Comparison of ENCODE assay signal across 34 mouse cellular contexts in the genomic region with DNA sequence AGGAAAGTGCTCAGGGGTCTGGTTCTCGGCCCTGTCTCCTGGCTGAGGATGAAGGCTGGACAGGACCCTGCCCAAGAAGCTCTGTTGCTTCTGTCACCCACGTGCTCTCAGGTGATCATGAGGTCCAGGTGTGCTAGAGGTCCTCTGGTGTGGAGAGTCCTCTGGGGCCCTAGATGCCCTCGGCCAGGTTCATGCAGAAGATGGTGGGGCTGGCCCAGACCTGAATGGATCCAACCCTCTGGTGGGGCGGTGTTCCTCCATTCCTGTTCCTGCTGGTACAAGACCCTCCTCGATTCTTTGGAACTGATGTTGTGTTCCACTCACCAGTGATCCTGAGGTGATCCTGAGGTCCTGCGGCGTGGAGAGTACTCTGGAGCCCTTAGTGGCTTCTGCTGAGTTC.
"Had no signal": no experiment of that assay in that cellular context is flagged by ENCODE, and none has a peak within 500 bp of the region (broad histone marks: within the 10 kb centered on the region; RNA-seq: fewer than 3 reads in every experiment).

No protein-coding gene starts in this region.

- H3K36me3 ChIP-seq: heart, embryonic 10.5 days; heart, embryonic 12.5 days; heart, embryonic 13.5 days; heart, embryonic 15.5 days; hindbrain, embryonic 10.5 days; hindbrain, embryonic 12.5 days; hindbrain, embryonic 13.5 days; hindbrain, embryonic 15.5 days; intestine, embryonic 15.5 days; kidney, embryonic 15.5 days had no signal

- DNase-seq: heart, postnatal 10 days; heart, postnatal 14 days; heart, postnatal 36 days; heart, postnatal 4 days; kidney, adult 11 months; kidney, adult 18-20 months; kidney, adult 2 months; kidney, adult 8-10 months; kidney, adult 9 months; kidney, postnatal 10 days; kidney, postnatal 14 days; kidney, postnatal 36 days; kidney, postnatal 4 days; layer of hippocampus, adult 9-11 months; layer of hippocampus, postnatal 36 days had no signal

- ATAC-seq: hindbrain, embryonic 16.5 days; hindbrain, postnatal 0 days; inflammation-experienced regulatory T-cells, adult 6 months; intestine, embryonic 15.5 days; intestine, embryonic 16.5 days; intestine, postnatal 0 days had no signal

- H3K9ac ChIP-seq: heart, embryonic 12.5 days; heart, embryonic 13.5 days; heart, embryonic 15.5 days; hindbrain, embryonic 12.5 days; hindbrain, embryonic 13.5 days; hindbrain, embryonic 14.5 days; hindbrain, embryonic 15.5 days; intestine, embryonic 15.5 days; kidney, embryonic 15.5 days had no signal

- H3K27me3 ChIP-seq: heart, embryonic 12.5 days; heart, embryonic 13.5 days; heart, embryonic 15.5 days; hindbrain, embryonic 12.5 days; hindbrain, embryonic 13.5 days; hindbrain, embryonic 15.5 days; intestine, embryonic 15.5 days; kidney, embryonic 15.5 days had no signal

- H3K9me3 ChIP-seq: heart, embryonic 10.5 days; heart, embryonic 12.5 days; heart, embryonic 13.5 days; heart, embryonic 15.5 days; hindbrain, embryonic 10.5 days; hindbrain, embryonic 12.5 days; hindbrain, embryonic 13.5 days; hindbrain, embryonic 15.5 days; intestine, embryonic 15.5 days; kidney, embryonic 15.5 days had no signal

- H3K4me3 ChIP-seq: heart, embryonic 10.5 days; heart, embryonic 12.5 days; heart, embryonic 13.5 days; heart, embryonic 15.5 days; hindbrain, embryonic 10.5 days; hindbrain, embryonic 12.5 days; hindbrain, embryonic 13.5 days; hindbrain, embryonic 15.5 days; intestine, embryonic 15.5 days; kidney, embryonic 15.5 days; layer of hippocampus, adult 2 months had no signal

- H3K27ac ChIP-seq: heart, embryonic 10.5 days; heart, embryonic 13.5 days; heart, embryonic 15.5 days; hindbrain, embryonic 10.5 days; hindbrain, embryonic 12.5 days; hindbrain, embryonic 13.5 days; hindbrain, embryonic 14.5 days; hindbrain, embryonic 15.5 days; hindbrain, postnatal 0 days; intestine, embryonic 15.5 days; kidney, embryonic 15.5 days; kidney, postnatal 0 days; layer of hippocampus, adult 2 months had no signal

- H3K4me2 ChIP-seq: heart, embryonic 11.5 days; heart, embryonic 12.5 days; heart, embryonic 13.5 days; heart, embryonic 15.5 days; hindbrain, embryonic 12.5 days; hindbrain, embryonic 13.5 days; hindbrain, embryonic 14.5 days; hindbrain, embryonic 15.5 days; intestine, embryonic 15.5 days; kidney, embryonic 15.5 days had no signal

- H3K4me1 ChIP-seq: heart, embryonic 10.5 days; heart, embryonic 12.5 days; heart, embryonic 13.5 days; heart, embryonic 15.5 days; hindbrain, embryonic 10.5 days; hindbrain, embryonic 12.5 days; hindbrain, embryonic 13.5 days; hindbrain, embryonic 15.5 days; intestine, embryonic 15.5 days; kidney, embryonic 15.5 days had no signal
